8 mouse cellular contexts compared by ENCODE assay signal in genomic region chr5:21700272-21700821, GRCm38 (mm10). TPM values are rescaled to one million over a fixed set of nuclear protein-coding genes. Genes with fewer than 3 reads are reported as not detected.
A peak's percentile ranks its signal among the peaks of the same experiment; 100 is the strongest.
DNase-seq lines count a peak whose midpoint lies in the region; ATAC-seq and TF ChIP-seq lines count a peak whose summit lies in the region.

No protein-coding gene starts in this region.

- intact Hi-C loops in left cerebral cortex, adult 2 months (cut with DNase I), result loop anchor here (2.0 kb wide), 1 partner anchor 32 kb away; no protein-coding TSS in a partner anchor
- intact Hi-C loops in left cerebral cortex, postnatal 25 days (cut with DNase I), result loop anchor here (2.0 kb wide), 2 partner anchors 32 to 42 kb away; no protein-coding TSS in a partner anchor

- TF ChIP-seq CTCF in left cerebral cortex, adult 2 months (IDR thresholded peaks at IDR 0.05), result no peak
- no peak for TF ChIP-seq CTCF in midbrain, postnatal 0 days (IDR thresholded peaks at IDR 0.05)

- H3K27me3 ChIP-seq in embryonic facial prominence, embryonic 10.5 days (replicated peaks; ENCODE audit: low read depth, poor library complexity, severe bottlenecking), result no peaks in the 10 kb centered on the region
- no peaks in the 10 kb centered on the region for H3K27me3 ChIP-seq in hindbrain, embryonic 15.5 days
- H3K27me3 ChIP-seq in midbrain, postnatal 0 days (ENCODE audit: insufficient read depth, low read length), result no peaks in the 10 kb centered on the region

- no peak overlapping the region; the same call in 1 of the 2 replicates for H3K27ac ChIP-seq in left cerebral cortex, adult 2 months
- peak overlapping the region; percentile 98 for H3K27ac ChIP-seq in embryonic facial prominence, embryonic 10.5 days (replicated peaks)
- H3K27ac ChIP-seq in hindbrain, embryonic 15.5 days (replicated peaks), result no peak overlapping the region
- H3K27ac ChIP-seq in midbrain, postnatal 0 days (ENCODE audit: low read depth, low read length), result peak overlapping the region; percentile 99; the same call in 1 of the 2 replicates

- H3K9me3 ChIP-seq in embryonic facial prominence, embryonic 10.5 days, result no peaks in the 10 kb centered on the region
- H3K9me3 ChIP-seq in hindbrain, embryonic 15.5 days, result no peaks in the 10 kb centered on the region
- no peaks in the 10 kb centered on the region for H3K9me3 ChIP-seq in midbrain, postnatal 0 days (ENCODE audit: low read length)

- peak overlapping the region; percentile 89 for H3K9ac ChIP-seq in hindbrain, embryonic 15.5 days
- H3K9ac ChIP-seq in midbrain, postnatal 0 days (replicated peaks; ENCODE audit: low read length, poor library complexity, severe bottlenecking), result peak overlapping the region; percentile 93; the same call in 1 of the 2 replicates

- DNase-seq in left cerebral cortex, adult 2 months (ENCODE audit: extremely low spot score in 1 of 2, low spot score in 2 of 2), result no peak
- no peak for DNase-seq in left cerebral cortex, postnatal 25 days (ENCODE audit: low spot score in 2 of 2)
- DNase-seq in embryonic facial prominence, embryonic 10.5 days (ENCODE audit: low spot score), result no peak
- no peak for DNase-seq in midbrain, postnatal 0 days (ENCODE audit: low spot score)
- no peak for DNase-seq in c-Kit-positive CD71-positive TER-119-positive erythroid progenitor cells, embryonic 14.5 days (ENCODE audit: low spot score)
- no peak for DNase-seq in frontal cortex, postnatal 25 days (ENCODE audit: low spot score in 2 of 2)

- H3K36me3 ChIP-seq in embryonic facial prominence, embryonic 10.5 days (replicated peaks), result no peaks in the 10 kb centered on the region
- H3K36me3 ChIP-seq in hindbrain, embryonic 15.5 days, result no peaks in the 10 kb centered on the region
- no peaks in the 10 kb centered on the region for H3K36me3 ChIP-seq in midbrain, postnatal 0 days (ENCODE audit: insufficient read depth, low read length)

- no peaks in the 10 kb centered on the region for H3K4me1 ChIP-seq in embryonic facial prominence, embryonic 10.5 days
- H3K4me1 ChIP-seq in hindbrain, embryonic 15.5 days (replicated peaks), result peaks cover 9% of the 10 kb centered on the region
- H3K4me1 ChIP-seq in midbrain, postnatal 0 days (ENCODE audit: insufficient read depth, low read length), result no peaks in the 10 kb centered on the region

- no peak for ATAC-seq in hindbrain, embryonic 15.5 days (ENCODE audit: low FRiP score, low read depth)
- ATAC-seq in midbrain, postnatal 0 days (ENCODE audit: low FRiP score), result no peak
- ATAC-seq in cerebellum, adult (ENCODE audit: insufficient number of reproducible peaks, low FRiP score, low TSS enrichment), result no peak

- peak overlapping the region; percentile 64 for H3K4me3 ChIP-seq in left cerebral cortex, adult 2 months
- peak overlapping the region; percentile 78 for H3K4me3 ChIP-seq in embryonic facial prominence, embryonic 10.5 days
- peak overlapping the region; percentile 65 for H3K4me3 ChIP-seq in hindbrain, embryonic 15.5 days
- peak overlapping the region; percentile 69 for H3K4me3 ChIP-seq in midbrain, postnatal 0 days (ENCODE audit: low read depth, low read length)

- peak overlapping the region; percentile 61 for H3K4me2 ChIP-seq in hindbrain, embryonic 15.5 days
- H3K4me2 ChIP-seq in midbrain, postnatal 0 days (ENCODE audit: low read depth, low read length, poor library complexity, severe bottlenecking), result peak overlapping the region; percentile 64

- WGBS in embryonic facial prominence, embryonic 10.5 days, result 16% methylated on average over 10 of the region's 10 CpGs
- WGBS in hindbrain, embryonic 15.5 days, result 16% methylated on average over 10 of the region's 10 CpGs
- WGBS in midbrain, postnatal 0 days, result 8% methylated on average over 10 of the region's 10 CpGs

RNA-seq across cellular contexts. Expression of gene Napepld, which starts 0.8 kb away (rescaled TPM):
- total RNA-seq in left cerebral cortex, adult 2 months (2021), result 10 to 100 TPM; 13.5 to 15.5 TPM
- total RNA-seq in left cerebral cortex, postnatal 25 days (2021), result 10 to 100 TPM; 13.3 to 14.3 TPM
- 4.8 and 5.0 TPM in 2 replicates for polyA plus RNA-seq in embryonic facial prominence, embryonic 10.5 days (2016; fragmentation: Nextera tagmentation; extraction: Ambion mirVana)
- 2.5 and 2.8 TPM in 2 replicates for polyA plus RNA-seq in hindbrain, embryonic 15.5 days (2015; fragmentation: Nextera tagmentation; extraction: Ambion mirVana)
- total RNA-seq in midbrain, postnatal 0 days (2014; rRNA removed), result 4.1 and 6.0 TPM in 2 replicates
- polyA plus RNA-seq in midbrain, postnatal 0 days (2015; fragmentation: Nextera tagmentation; extraction: Ambion mirVana), result 1.4 and 1.6 TPM in 2 replicates

RNA-seq across cellular contexts. Expression of gene Pmpcb, which starts 36.6 kb away (rescaled TPM):
- 10 to 100 TPM; 66.8 to 68.7 TPM for total RNA-seq in left cerebral cortex, adult 2 months (2021)
- 10 to 100 TPM; 68.0 to 71.4 TPM for total RNA-seq in left cerebral cortex, postnatal 25 days (2021)
- 78.0 and 84.7 TPM in 2 replicates for polyA plus RNA-seq in embryonic facial prominence, embryonic 10.5 days (2016; fragmentation: Nextera tagmentation; extraction: Ambion mirVana)
- 68.7 and 71.6 TPM in 2 replicates for polyA plus RNA-seq in hindbrain, embryonic 15.5 days (2015; fragmentation: Nextera tagmentation; extraction: Ambion mirVana)
- 64.7 and 86.4 TPM in 2 replicates for total RNA-seq in midbrain, postnatal 0 days (2014; rRNA removed)
- polyA plus RNA-seq in midbrain, postnatal 0 days (2015; fragmentation: Nextera tagmentation; extraction: Ambion mirVana), result 64.0 and 68.6 TPM in 2 replicates

RNA-seq across cellular contexts. Expression of gene Armc10, which starts 54.7 kb away (rescaled TPM):
- total RNA-seq in left cerebral cortex, adult 2 months (2021), result 10 to 100 TPM; 19.2 to 20.9 TPM
- total RNA-seq in left cerebral cortex, postnatal 25 days (2021), result 10 to 100 TPM; 19.4 to 20.6 TPM
- polyA plus RNA-seq in embryonic facial prominence, embryonic 10.5 days (2016; fragmentation: Nextera tagmentation; extraction: Ambion mirVana), result 63.1 and 63.4 TPM in 2 replicates
- polyA plus RNA-seq in hindbrain, embryonic 15.5 days (2015; fragmentation: Nextera tagmentation; extraction: Ambion mirVana), result 49.0 and 49.1 TPM in 2 replicates
- total RNA-seq in midbrain, postnatal 0 days (2014; rRNA removed), result 71.4 and 86.4 TPM in 2 replicates
- 38.2 and 39.1 TPM in 2 replicates for polyA plus RNA-seq in midbrain, postnatal 0 days (2015; fragmentation: Nextera tagmentation; extraction: Ambion mirVana)

RNA-seq across cellular contexts. Expression of gene Fbxl13, which starts 54.9 kb away (rescaled TPM):
- total RNA-seq in left cerebral cortex, adult 2 months (2021), result under 1 TPM; 0.18 to 0.19 TPM
- under 1 TPM; 0.16 to 0.30 TPM for total RNA-seq in left cerebral cortex, postnatal 25 days (2021)
- 0.09 and 0.28 TPM in 2 replicates for polyA plus RNA-seq in embryonic facial prominence, embryonic 10.5 days (2016; fragmentation: Nextera tagmentation; extraction: Ambion mirVana)
- 0.22 and 0.40 TPM in 2 replicates for polyA plus RNA-seq in hindbrain, embryonic 15.5 days (2015; fragmentation: Nextera tagmentation; extraction: Ambion mirVana)
- 0.60 TPM in 1 of 2 replicates, not detected in the other for total RNA-seq in midbrain, postnatal 0 days (2014; rRNA removed)
- 0.22 and 0.25 TPM in 2 replicates for polyA plus RNA-seq in midbrain, postnatal 0 days (2015; fragmentation: Nextera tagmentation; extraction: Ambion mirVana)

Comparison
In these comparisons a context has a peak if more than half of its experiments do, and no peak if none do; other contexts are left out.
1. H3K27ac ChIP-seq: peak in embryonic facial prominence, embryonic 10.5 days (single experiment) and midbrain, postnatal 0 days (single experiment); none in left cerebral cortex, adult 2 months (single experiment) and hindbrain, embryonic 15.5 days (single experiment).
2. Peak in every context shown above with its lines, with median percentiles within 50 percentile points of each other: H3K4me3 ChIP-seq.